Mouse (Mus musculus) embryonic facial prominence, embryonic 11.5 days (tissue): Measurements from ENCODE around the gene Hist2h2aa2. TPM values are rescaled to one million over a fixed set of nuclear protein-coding genes. Genes with fewer than 3 reads are reported as not detected.
"Not testable (repeated sequence)": the region's sequence is repeated elsewhere in the genome, so short reads cannot be mapped to it uniquely, and the experiment has no call there.

Experiments
- ATAC-seq: fragments of 200-750 bp; cut with Nextera tagmentation; replicated peaks from 2 replicates; pipeline ENCODE4 v1.8.0; 2017; ENCODE audit warnings: low read depth; ENCODE audit not compliant: insufficient number of reproducible peaks, low FRiP score, low TSS enrichment
- DNase-seq: peaks from one replicate; pipeline ENCODE4 v3.0.0-alpha.2; 2015; ENCODE audit warnings: low spot score
- H3K27ac ChIP-seq: fragments of 300-500 bp; sonication (generic); replicated peaks from 2 replicates; pipeline ENCODE4 v1.5.1; 2014; ENCODE audit warnings: mild to moderate bottlenecking, low read depth, low read length, control low read depth
- H3K27me3 ChIP-seq: fragments of 300-500 bp; sonication (generic); 2 replicates; pipeline ENCODE4 v1.6.1; 2014; ENCODE audit warnings: mild to moderate bottlenecking, low read length, moderate library complexity, mixed read lengths; ENCODE audit not compliant: control insufficient read depth, insufficient read depth
- H3K36me3 ChIP-seq: fragments of 300-500 bp; sonication (generic); replicated peaks from 2 replicates; pipeline ENCODE4 v1.6.1; 2014; ENCODE audit warnings: low read depth, mild to moderate bottlenecking, low read length, moderate library complexity, mixed read lengths; ENCODE audit not compliant: control insufficient read depth, insufficient read depth
- H3K4me1 ChIP-seq: fragments of 300-500 bp; sonication (generic); 2 replicates; pipeline ENCODE4 v1.6.1; 2014; ENCODE audit warnings: low read length, mixed read lengths; ENCODE audit not compliant: control insufficient read depth, insufficient read depth
- H3K4me2 ChIP-seq: fragments of 300-500 bp; sonication (generic); 2 replicates; pipeline ENCODE4 v1.6.1; 2014; ENCODE audit warnings: low read depth, mild to moderate bottlenecking, control low read depth, low read length, moderate library complexity
- H3K4me3 ChIP-seq: fragments of 300-500 bp; sonication (generic); 2 replicates; pipeline ENCODE4 v1.5.1; 2014; ENCODE audit warnings: low read depth, low read length, control low read depth
- H3K9ac ChIP-seq: fragments of 300-500 bp; sonication (generic); replicated peaks from 2 replicates; pipeline ENCODE4 v1.6.1; 2014; ENCODE audit warnings: mild to moderate bottlenecking, control low read depth, low read length
- H3K9me3 ChIP-seq: fragments of 300-500 bp; sonication (generic); replicated peaks from 2 replicates; pipeline ENCODE4 v1.6.1; 2016; ENCODE audit warnings: mild to moderate bottlenecking, low read length, inconsistent platforms, mixed read lengths; ENCODE audit not compliant: control insufficient read depth
- WGBS: fragments of 180-500 bp; shearing (Covaris S2); extraction: QIAGEN DNeasy Blood & Tissue Kit; methylation state at CpG from one replicate; pipeline ENCODE4 v1.1.7; 2014; 5-methylcytosine and 5-hydroxymethylcytosine counted together
- polyA plus RNA-seq: library from polyadenylated mRNA; unstranded; fragments of >200 nt; fragmentation: Nextera tagmentation; extraction: Ambion mirVana; gene quantifications from 2 replicates; pipeline ENCODE4 v1.2.1, GENCODE M21; 2014

The Hist2h2aa2 gene
- polyA plus RNA-seq, 1 experiment from 2014 or later = 51.6 TPM

DNA sequence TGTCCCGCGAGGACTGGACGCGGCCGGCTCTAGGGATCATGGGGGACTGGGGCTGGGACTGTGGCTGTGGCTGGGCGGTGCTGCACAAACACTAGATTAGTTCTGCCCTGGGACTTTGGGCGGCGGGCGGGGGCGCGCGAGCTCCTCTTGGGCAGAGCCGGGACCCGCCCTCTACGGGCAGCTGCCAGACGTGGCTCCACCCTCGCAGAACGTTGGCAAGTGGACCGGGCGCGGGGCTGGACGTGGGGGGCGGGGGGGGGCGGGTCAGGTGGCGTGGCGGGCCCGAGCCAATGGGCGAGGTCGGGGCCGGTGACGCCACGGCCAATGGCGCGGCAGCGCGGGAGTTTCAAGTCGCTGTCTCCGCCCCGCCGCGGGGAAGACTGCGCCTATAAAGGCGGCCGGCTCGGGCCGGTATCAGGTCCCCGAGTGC, 6.4 kb upstream of the Hist2h2aa2 start, which contains the start of gene Hist2h3c1:
Hist2h3c1 (plus strand) TSS at position 259 of the 430 bp plus-strand sequence.
- Histone ChIP-seq H3K9ac (peak within 1 kb of the TSS; percentile 65), H3K4me3 (peak within 1 kb of the TSS; percentile 48), H3K27ac (peak within 1 kb of the TSS; percentile 72), H3K4me2 (peak within 1 kb of the TSS; percentile 52)
- H3K27me3 ChIP-seq, DNase-seq, H3K9me3 ChIP-seq, H3K4me1 ChIP-seq, H3K36me3 ChIP-seq: not testable (repeated sequence)
- peak; percentile 94 for ATAC-seq
- WGBS = 0% methylated on average over 3 of the region's 47 CpGs

DNA sequence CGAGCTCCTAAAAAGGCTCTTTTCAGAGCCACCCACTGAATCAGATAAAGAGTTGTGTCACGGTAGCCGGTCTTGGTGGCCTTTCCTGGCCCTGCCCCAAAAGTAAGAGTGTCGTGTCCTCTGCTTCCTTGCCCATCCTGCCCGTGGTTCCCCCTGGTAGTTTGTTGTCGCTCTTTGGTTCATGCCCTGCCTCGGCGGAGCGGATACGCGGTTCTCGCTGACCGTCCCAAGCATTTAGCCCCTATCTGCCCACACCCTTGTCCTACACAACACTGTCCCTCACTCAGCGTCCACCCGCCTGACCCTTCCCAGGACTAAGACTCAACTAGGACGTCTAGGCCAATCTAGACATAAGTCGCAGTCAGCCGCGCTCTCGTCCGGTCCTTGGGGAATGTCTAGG, 5.9 kb upstream of the Hist2h2aa2 start:
- not testable (repeated sequence) for H3K9ac ChIP-seq, H3K27me3 ChIP-seq, H3K9me3 ChIP-seq, H3K4me2 ChIP-seq, H3K36me3 ChIP-seq, DNase-seq, H3K4me1 ChIP-seq, ATAC-seq, H3K4me3 ChIP-seq
- peak overlapping the region; percentile 65; the same call in 1 of the 2 replicates for H3K27ac ChIP-seq
- WGBS = 0% methylated on average over 9 of the region's 21 CpGs

DNA sequence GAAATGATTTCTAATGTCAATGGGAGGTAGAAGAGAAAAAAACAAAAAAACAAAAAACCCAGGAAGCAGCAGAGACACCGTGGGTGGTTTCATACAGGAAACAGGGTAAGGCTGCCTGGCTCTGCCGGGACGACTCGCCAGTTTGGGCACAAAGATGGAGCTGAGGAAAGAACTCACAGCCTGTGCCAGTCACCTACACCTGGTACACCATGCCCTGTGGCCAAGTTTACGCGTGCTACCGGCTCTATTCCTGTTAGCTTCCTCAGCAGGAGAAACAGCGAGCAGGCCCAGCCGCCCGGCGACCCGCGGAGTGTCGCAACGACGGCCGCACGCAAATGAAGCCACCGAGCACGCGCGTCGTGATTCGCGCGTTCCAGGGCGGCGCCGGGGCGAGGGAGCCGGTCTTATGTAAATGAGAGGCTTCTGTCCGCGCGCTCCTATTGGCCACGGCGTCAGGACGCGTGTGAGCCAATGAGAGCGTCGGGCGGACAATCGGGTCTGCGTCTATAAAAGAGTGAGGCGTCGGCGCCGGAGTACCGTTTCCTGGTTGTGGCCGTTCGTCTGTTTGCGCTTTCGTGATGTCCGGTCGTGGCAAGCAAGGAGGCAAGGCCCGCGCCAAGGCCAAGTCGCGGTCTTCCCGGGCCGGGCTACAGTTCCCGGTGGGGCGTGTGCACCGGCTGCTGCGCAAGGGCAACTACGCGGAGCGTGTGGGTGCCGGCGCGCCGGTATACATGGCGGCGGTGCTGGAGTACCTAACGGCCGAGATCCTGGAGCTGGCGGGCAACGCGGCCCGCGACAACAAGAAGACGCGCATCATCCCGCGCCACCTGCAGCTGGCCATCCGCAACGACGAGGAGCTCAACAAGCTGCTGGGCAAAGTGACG, 5.2 kb upstream of the Hist2h2aa2 start, which contains the start of gene Hist2h2aa1:
Hist2h2aa1 (plus strand) TSS at position 495 of the 884 bp plus-strand sequence.
- 0% methylated on average over 21 of the region's 88 CpGs for WGBS
- DNase-seq (peak; percentile 69), ATAC-seq (peak; percentile 86)
- not testable (repeated sequence) for H3K36me3 ChIP-seq, H3K27me3 ChIP-seq, H3K4me1 ChIP-seq, H3K9me3 ChIP-seq
- Histone ChIP-seq H3K27ac (peak within 1 kb of the TSS; percentile 87), H3K9ac (peak within 1 kb of the TSS; percentile 77), H3K4me2 (peak within 1 kb of the TSS; percentile 62), H3K4me3 (peak within 1 kb of the TSS; percentile 37)

DNA sequence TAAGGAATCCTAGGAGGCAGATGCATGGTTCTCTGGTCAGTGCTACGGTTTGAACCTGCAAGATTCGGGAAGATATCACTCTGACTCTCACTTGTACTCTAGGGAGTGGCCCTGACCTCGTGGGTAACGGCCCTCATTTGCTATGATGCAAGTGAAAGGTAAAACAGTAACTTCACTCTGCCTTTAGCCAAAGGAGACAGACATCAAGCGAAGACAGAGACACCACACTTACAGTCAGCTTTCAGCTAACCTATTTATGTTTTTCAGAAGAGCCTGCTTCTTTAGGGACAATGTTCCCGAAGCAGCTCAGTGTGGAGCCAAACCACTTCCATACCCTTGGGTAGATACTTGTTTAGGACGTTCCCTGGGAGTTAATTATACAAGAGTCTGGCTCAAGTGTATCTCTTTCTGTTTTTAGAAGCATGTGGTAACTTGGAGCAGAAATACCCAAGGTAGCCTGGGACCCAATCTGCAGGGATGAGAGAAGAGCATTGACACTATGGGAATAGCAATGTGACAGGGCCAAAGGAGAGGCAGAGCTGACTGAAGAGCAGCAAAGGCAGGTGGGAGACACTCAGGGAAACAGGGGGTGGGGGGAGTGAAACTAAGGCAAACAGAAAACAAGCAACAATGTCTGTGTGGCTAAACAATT, 4.0 kb upstream of the Hist2h2aa2 start:
- no peaks in the 10 kb centered on the region for H3K36me3 ChIP-seq
- peak overlapping the region; percentile 23; the same call in 1 of the 2 replicates for H3K4me2 ChIP-seq
- no peak for ATAC-seq
- DNase-seq = no peak
- peak overlapping the region; percentile 87 for H3K27ac ChIP-seq
- no peaks in the 10 kb centered on the region for H3K9me3 ChIP-seq
- no peak overlapping the region for H3K4me3 ChIP-seq
- 80% methylated on average over 7 of the region's 7 CpGs for WGBS
- H3K4me1 ChIP-seq = no peaks in the 10 kb centered on the region; the same call in 1 of the 2 replicates
- peak overlapping the region; percentile 37 for H3K9ac ChIP-seq
- H3K27me3 ChIP-seq = no peaks in the 10 kb centered on the region

DNA sequence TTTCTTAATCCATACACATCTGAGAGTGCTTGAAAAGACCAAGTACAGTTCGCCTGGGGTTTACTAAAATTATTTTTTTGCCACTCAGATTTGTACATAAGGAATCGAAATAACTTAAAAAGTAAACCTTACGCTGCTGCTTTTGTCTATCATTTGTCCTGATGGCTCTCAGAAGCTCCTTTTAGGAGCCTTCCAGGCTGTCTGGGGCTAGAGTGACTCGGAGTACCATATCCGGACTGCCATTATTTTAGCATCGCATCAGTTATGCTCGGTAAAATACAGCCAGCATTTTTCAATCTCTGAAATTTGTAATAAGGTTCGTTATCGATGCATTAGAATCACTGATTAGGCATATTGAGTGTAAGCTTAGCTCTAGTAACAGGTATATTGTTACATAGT, 722 bp upstream of the Hist2h2aa2 start:
- ATAC-seq (no peak), DNase-seq (no peak)
- 80% methylated on average over 9 of the region's 9 CpGs for WGBS
- Histone ChIP-seq H3K9ac (peak overlapping the region; percentile 32; the same call in 1 of the 2 replicates), H3K9me3 (no peaks in the 10 kb centered on the region), H3K4me1 (no peaks in the 10 kb centered on the region; the same call in 1 of the 2 replicates), H3K36me3 (no peaks in the 10 kb centered on the region), H3K27ac (peak overlapping the region; percentile 67), H3K27me3 (no peaks in the 10 kb centered on the region), H3K4me2 (no peak overlapping the region), H3K4me3 (no peak overlapping the region)

DNA sequence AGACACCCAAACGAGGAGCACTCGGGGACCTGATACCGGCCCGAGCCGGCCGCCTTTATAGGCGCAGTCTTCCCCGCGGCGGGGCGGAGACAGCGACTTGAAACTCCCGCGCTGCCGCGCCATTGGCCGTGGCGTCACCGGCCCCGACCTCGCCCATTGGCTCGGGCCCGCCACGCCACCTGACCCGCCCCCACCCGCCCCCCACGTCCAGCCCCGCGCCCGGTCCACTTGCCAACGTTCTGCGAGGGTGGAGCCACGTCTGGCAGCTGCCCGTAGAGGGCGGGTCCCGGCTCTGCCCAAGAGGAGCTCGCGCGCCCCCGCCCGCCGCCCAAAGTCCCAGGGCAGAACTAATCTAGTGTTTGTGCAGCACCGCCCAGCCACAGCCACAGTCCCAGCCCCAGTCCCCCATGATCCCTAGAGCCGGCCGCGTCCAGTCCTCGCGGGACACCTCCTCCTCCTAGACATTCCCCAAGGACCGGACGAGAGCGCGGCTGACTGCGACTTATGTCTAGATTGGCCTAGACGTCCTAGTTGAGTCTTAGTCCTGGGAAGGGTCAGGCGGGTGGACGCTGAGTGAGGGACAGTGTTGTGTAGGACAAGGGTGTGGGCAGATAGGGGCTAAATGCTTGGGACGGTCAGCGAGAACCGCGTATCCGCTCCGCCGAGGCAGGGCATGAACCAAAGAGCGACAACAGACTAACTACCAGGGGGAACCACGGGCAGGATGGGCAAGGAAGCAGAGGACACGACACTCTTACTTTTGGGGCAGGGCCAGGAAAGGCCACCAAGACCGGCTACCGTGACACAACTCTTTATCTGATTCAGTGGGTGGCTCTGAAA, 902 bp downstream of the Hist2h2aa2 start, which contains the start of gene Hist2h3c2:
Hist2h3c2 (minus strand) TSS at position 174 of the 840 bp plus-strand sequence.
- under 1% methylated on average over 10 of the region's 68 CpGs for WGBS
- not testable (repeated sequence) for DNase-seq, H3K9me3 ChIP-seq, H3K36me3 ChIP-seq, H3K27me3 ChIP-seq, H3K4me1 ChIP-seq
- ATAC-seq = peak; percentile 95
- H3K27ac ChIP-seq = peak within 1 kb of the TSS; percentile 88
- H3K9ac ChIP-seq = peak within 1 kb of the TSS; percentile 81
- H3K4me3 ChIP-seq = peak within 1 kb of the TSS; percentile 49
- H3K4me2 ChIP-seq = peak within 1 kb of the TSS; percentile 56

DNA sequence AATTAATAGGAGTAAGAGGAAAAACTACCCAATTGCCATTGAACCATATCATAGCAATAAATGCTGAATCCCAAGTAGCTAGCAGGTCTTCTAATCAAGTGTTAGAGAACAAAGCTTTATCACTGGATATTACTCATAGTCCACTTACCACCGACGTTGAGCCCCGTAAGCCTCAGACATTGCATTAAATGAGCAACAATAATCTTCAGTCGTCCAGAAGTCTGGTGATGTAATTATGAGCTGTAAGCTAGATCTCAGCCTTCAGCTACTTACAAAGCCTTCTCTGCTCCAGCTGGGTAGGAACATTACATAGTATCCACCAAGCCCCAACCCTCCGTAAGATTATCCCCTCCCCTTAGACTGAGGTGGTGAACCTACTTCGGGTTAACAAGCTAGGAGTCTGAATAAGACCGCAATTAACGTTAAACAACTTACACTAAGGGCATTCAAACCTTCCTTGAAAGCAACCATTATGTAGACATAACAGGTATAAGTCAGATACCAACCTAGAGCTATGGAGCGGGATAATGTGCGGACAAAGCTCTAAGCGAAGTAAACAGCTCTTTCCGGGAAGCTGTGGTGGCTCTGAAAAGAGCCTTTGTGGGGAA, 2.1 kb downstream of the Hist2h2aa2 start:
- DNase-seq (peak; percentile 70), ATAC-seq (no peak)
- Histone ChIP-seq H3K36me3 (no peaks in the 10 kb centered on the region), H3K4me2 (peak overlapping the region; percentile 56), H3K9ac (peak overlapping the region; percentile 81), H3K27me3 (no peaks in the 10 kb centered on the region), H3K27ac (peak overlapping the region; percentile 88), H3K4me3 (peak overlapping the region; percentile 49), H3K4me1 (no peaks in the 10 kb centered on the region), H3K9me3 (no peaks in the 10 kb centered on the region)
- 1% methylated on average over 12 of the region's 12 CpGs for WGBS
